Mouse (Mus musculus): Measurements from ENCODE around the gene Cd86.

The Cd86 gene

GRCm38 (mm10) chr16:36598265-36598664, 67.6 kb downstream of the Cd86 start:
- no peak for DNase-seq (ENCODE audit: low spot score)

GRCm38 (mm10) chr16:36596671-36597410, 69.0 kb downstream of the Cd86 start:
- DNase-seq (ENCODE audit: low spot score): no peak

- no peak for DNase-seq (ENCODE audit: low spot score)
Observed at GRCm38 (mm10) chr16:36589898-36590297, 76.0 kb downstream of the Cd86 start.

GRCm38 (mm10) chr16:36587971-36588370, 77.9 kb downstream of the Cd86 start:
- DNase-seq (ENCODE audit: low spot score): no peak

- DNase-seq (ENCODE audit: low spot score): no peak
Observed at GRCm38 (mm10) chr16:36582073-36582472, 83.8 kb downstream of the Cd86 start.

GRCm38 (mm10) chr16:36571942-36572341, 93.9 kb downstream of the Cd86 start:
- DNase-seq (ENCODE audit: low spot score): no peak

- DNase-seq (ENCODE audit: low spot score): no peak
Observed at GRCm38 (mm10) chr16:36561386-36562338, 104.2 kb downstream of the Cd86 start, which contains the start of gene Casr. Gene Casr, minus strand, starts transcription at chr16:36562141.

GRCm38 (mm10) chr16:36559573-36559972, 106.3 kb downstream of the Cd86 start:
- DNase-seq (ENCODE audit: low spot score): no peak

- no peak for DNase-seq (ENCODE audit: low spot score)
Observed at GRCm38 (mm10) chr16:36555672-36556165, 110.2 kb downstream of the Cd86 start.
